Mouse (Mus musculus) thymus, postnatal 4 days (tissue): ENCODE data around the gene Dnmt3l.
A peak's percentile ranks its signal among the peaks of the same experiment; 100 is the strongest.

Source experiments
- DNase-seq: peaks from one replicate; pipeline ENCODE4 v3.0.0; 2021

Dnmt3l gene

DNA sequence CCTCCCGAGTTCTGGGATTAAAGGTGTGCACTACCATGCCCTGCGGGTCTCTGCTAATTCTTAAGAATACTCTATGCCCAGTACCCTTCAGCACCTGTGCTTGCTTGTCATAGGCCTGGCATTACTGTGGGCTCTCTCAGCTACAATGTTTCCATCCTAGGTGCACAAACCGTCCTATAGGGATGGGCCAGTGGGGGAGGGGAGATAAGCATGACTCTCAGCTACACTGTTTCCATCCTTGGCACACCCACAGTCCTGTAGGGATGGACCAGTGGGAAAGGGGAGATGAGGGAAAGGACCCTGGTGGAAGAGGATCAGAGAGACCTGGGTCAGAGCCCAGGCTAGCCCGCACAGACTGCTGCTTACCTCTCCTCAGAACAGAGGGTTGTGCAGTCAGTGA, 4.6 kb upstream of the Dnmt3l start:
- DNase-seq: no peak

- DNase-seq: no peak
Observed at GRCm38 (mm10) chr10:78042096-78042495, 349 bp downstream of the Dnmt3l start.

- no peak for DNase-seq
Observed at GRCm38 (mm10) chr10:78042697-78043405, 1.1 kb downstream of the Dnmt3l start.

GRCm38 (mm10) chr10:78043406-78043836, 1.7 kb downstream of the Dnmt3l start, which contains the start of gene Aire:
Aire (minus strand) TSS chr10:78043610.
- DNase-seq: peak; percentile 91

GRCm38 (mm10) chr10:78044531-78044930, 2.8 kb downstream of the Dnmt3l start:
- no peak for DNase-seq

- DNase-seq: no peak
Observed at GRCm38 (mm10) chr10:78046388-78046787, 4.6 kb downstream of the Dnmt3l start.

GRCm38 (mm10) chr10:78048061-78048730, 6.4 kb downstream of the Dnmt3l start:
- DNase-seq: no peak

- DNase-seq: no peak
Observed at GRCm38 (mm10) chr10:78049519-78050035, 7.8 kb downstream of the Dnmt3l start.

GRCm38 (mm10) chr10:78054633-78055565, 13.2 kb downstream of the Dnmt3l start:
- no peak for DNase-seq

DNA sequence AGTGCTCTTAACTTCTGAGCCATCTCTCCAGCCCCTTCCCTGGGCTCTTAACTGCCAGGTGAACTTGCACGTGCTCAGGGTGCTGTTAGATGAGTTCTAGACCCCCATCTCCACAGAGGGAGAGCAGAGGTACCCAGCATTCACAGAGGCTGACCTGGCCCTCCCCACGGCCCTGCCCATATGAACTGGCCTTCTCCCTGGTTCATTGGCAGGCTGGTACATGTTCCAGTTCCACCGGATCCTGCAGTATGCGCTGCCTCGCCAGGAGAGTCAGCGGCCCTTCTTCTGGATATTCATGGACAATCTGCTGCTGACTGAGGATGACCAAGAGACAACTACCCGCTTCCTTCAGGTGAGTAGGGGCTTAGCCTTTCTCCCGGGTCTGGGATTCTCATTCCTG, 15.3 kb downstream of the Dnmt3l start:
- DNase-seq: no peak

DNA sequence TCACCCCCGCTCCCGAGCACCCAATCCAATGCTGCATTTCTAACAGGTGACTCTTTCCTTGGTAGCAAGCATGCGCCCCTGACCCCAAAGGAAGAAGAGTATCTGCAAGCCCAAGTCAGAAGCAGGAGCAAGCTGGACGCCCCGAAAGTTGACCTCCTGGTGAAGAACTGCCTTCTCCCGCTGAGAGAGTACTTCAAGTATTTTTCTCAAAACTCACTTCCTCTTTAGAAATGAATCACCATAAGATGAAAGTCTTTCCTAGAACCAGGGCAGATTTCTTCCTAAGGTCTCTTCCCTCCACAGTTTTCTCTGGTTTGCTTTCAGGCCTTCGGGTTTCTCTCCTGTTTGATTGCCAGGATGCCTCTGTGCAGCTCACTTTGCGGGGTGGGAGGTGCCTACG, 21.4 kb downstream of the Dnmt3l start:
- no peak for DNase-seq

- peak; percentile 61 for DNase-seq
Observed at GRCm38 (mm10) chr10:78067226-78067625, 25.5 kb downstream of the Dnmt3l start.

- no peak for DNase-seq
Observed at GRCm38 (mm10) chr10:78068541-78068940, 26.8 kb downstream of the Dnmt3l start.

DNA sequence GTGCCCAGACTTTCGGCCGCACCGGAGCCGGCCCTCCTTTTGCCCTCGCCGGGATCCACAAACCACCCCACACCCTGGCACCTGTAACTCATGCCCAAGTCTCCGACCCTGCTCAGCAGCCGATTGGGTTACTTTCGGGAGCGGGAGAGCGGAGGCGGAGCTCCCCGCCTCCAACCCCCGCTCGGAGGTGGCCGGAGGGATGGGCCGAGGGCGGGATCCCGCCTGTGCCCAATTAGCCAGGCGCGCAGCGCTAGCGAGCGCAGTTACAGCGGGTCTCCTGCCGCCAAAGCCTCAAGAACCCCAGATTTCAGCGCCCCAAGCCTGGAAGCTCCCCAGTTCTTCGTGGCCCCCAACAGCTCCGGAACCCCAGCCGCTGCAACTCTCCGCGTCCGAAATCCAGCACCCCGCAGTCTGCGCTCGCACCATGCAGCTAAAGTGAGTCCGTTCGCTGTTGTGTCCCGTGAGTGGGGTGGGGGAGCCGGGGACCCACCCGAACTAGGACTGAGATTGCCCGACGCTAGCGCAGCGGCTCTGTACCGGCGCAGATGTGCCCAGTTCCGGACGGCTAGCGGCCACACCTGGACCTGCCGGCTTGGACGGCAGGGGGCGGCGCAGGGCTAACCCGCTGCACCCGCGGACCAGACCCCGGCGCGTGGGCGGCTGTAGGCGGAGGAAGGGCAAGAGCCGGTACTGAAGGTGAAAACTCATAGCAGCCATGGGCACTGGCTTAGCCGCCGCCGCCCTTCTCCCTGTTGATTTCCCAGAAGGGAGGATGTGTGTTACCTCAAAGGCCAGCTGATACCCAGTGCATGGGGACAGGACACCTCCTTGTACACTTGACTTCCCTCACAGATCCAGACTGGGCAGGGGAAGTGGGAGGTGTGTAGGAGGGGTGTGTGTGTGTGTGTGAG, 27.6 kb downstream of the Dnmt3l start, which contains the start of gene Icosl:
Gene Icosl, plus strand, starts transcription at position 202 of the 911 bp plus-strand sequence.
- peak; percentile 78 for DNase-seq

DNA sequence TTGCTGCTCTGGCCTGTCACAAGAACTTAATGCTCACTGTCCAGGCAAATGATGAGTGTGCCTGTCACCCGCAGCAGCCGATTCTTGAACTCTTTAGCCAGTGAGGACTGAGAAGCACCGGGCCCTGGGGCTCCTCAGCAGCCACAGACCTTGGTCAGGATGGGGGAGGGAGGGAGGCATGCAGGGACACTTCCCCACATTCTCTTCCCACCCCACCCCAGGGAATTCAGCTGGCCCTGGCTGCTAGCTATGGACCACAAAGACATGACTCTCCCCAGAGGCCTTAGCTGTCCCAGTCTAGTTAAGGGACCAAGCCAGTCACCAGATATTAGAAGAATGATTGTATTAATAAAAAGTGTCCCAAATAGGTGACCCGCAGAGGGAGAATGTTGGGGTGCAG, 32.4 kb downstream of the Dnmt3l start:
- no peak for DNase-seq

DNA sequence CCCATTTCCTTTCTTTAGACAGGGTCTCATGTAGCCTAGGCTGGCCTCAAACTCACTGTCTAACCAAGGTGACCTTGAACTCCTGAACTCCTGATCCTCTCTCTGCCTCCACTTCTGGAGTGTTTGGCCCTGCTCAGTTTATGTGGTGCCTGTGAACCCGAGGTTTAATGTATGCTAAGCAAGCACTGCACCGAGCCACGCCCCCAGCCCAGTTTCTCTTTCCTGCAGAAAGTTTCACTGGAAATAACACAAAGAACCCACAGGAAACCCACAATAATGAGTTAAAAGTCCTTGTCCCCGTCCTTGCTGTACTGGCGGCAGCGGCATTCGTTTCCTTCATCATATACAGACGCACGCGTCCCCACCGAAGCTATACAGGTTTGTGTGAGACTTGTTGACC, 33.2 kb downstream of the Dnmt3l start:
- peak; percentile 65 for DNase-seq

DNA sequence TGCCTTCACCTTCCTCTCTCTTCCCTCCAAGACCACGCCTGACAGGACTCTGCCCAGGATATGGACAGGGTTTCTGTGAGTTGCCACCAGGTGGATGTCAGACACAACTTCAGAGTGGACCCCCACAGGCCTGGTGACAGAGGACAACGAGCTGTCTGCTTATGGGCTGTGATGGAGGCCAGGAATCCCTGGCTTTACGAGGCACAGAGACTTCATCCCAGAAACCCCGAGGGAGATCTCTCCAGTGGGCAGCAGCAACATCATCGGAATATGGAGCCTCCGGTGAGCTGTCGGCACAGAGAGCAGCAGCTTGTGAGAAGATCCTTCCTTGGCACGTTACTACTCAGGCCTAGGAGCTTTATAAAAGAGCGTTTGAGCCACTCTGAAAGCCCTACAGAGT, 36.1 kb downstream of the Dnmt3l start:
- DNase-seq: no peak

DNA sequence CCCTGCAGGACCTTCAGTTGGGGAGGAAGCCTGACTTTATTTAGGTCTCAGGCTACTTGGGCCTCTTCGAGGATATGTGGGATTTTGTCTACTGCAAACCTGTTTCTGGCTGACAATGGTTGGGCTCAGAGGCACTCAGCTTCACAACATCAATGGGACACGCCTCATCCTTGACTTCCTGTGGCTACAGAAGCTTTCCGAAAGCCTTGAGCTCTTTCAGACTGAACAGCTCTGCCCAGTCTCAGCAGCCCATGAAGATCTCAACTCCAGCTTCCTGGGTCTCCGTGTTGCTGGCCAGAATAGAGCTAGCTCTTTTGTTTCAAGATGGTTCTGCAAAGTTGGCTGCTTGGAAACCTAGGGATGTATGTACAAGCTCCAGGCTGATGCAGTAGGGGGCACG, 36.5 kb downstream of the Dnmt3l start:
- DNase-seq: peak; percentile 33

- no peak for DNase-seq
Observed at GRCm38 (mm10) chr10:78079955-78080591, 38.3 kb downstream of the Dnmt3l start.

DNA sequence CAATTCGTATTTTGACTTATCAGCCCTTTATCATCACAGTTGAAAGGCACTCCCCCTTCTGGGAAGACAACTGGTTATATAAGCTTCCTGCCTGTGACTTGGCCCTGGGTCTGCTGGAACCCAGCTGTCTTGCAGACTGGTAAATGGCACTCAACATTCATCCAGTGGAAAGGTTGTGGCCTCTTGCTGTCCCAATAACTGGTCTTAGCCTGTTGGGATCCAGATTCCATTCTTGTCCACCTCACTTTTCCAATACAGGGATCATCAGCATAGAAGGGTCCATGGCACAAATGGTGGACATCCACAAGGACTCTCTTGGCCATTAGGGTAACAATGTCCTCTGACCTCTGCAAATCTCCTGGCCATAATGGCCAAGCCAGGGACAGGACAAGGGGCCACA, 42.3 kb downstream of the Dnmt3l start:
- DNase-seq: no peak

GRCm38 (mm10) chr10:78085711-78086110, 44.0 kb downstream of the Dnmt3l start:
- DNase-seq: no peak
